In genomic region chr11:94212997-94213396, GRCm38 (mm10) we compare ENCODE assay signal across 8 mouse cellular contexts. TPM values are rescaled to one million over a fixed set of nuclear protein-coding genes. Genes with fewer than 3 reads are reported as not detected.
DNase-seq lines count a peak whose midpoint lies in the region; ATAC-seq lines count a peak whose summit lies in the region.

No protein-coding gene starts in this region.

- DNase-seq in kidney, adult 18-20 months = no peak
- DNase-seq in naive thymus-derived CD4-positive, alpha-beta T cell, adult 2 months (ENCODE audit: low read depth) = peak; percentile 22
- no peak for DNase-seq in lung, adult 18-20 months
- DNase-seq in frontal cortex, postnatal 10 days (ENCODE audit: low spot score in 2 of 2) = no peak

- peaks cover 11% of the 10 kb centered on the region; the same call in 1 of the 2 replicates for H3K36me3 ChIP-seq in kidney, embryonic 16.5 days (ENCODE audit: insufficient read depth, low read length)
- H3K36me3 ChIP-seq in embryonic facial prominence, embryonic 15.5 days = peaks cover 10% of the 10 kb centered on the region
- peaks cover 7% of the 10 kb centered on the region; the same call in 1 of the 2 replicates for H3K36me3 ChIP-seq in intestine, embryonic 16.5 days (ENCODE audit: control insufficient read depth, insufficient read depth, low read length)

- 0 out of 2 replicates have a peak overlapping the region, but pooled peaks have one; percentile 35 for H3K9ac ChIP-seq in kidney, embryonic 16.5 days (replicated peaks; ENCODE audit: low read length)
- H3K9ac ChIP-seq in embryonic facial prominence, embryonic 15.5 days = no peak overlapping the region
- no peak overlapping the region for H3K9ac ChIP-seq in intestine, embryonic 16.5 days (ENCODE audit: low read depth, low read length)

- no peaks in the 10 kb centered on the region for H3K9me3 ChIP-seq in kidney, embryonic 16.5 days (ENCODE audit: low read length)
- H3K9me3 ChIP-seq in embryonic facial prominence, embryonic 15.5 days (replicated peaks) = no peaks in the 10 kb centered on the region
- H3K9me3 ChIP-seq in intestine, embryonic 16.5 days (ENCODE audit: control insufficient read depth, low read length) = no peaks in the 10 kb centered on the region

- peak overlapping the region; percentile 79 for H3K4me3 ChIP-seq in kidney, embryonic 16.5 days (ENCODE audit: low read length)
- H3K4me3 ChIP-seq in embryonic facial prominence, embryonic 15.5 days (replicated peaks) = peak overlapping the region; percentile 97
- H3K4me3 ChIP-seq in intestine, embryonic 16.5 days (ENCODE audit: low read length) = peak overlapping the region; percentile 96

- peak overlapping the region; percentile 58 for H3K4me2 ChIP-seq in kidney, embryonic 16.5 days (replicated peaks; ENCODE audit: low read depth, low read length)
- peak overlapping the region; percentile 53 for H3K4me2 ChIP-seq in embryonic facial prominence, embryonic 15.5 days (replicated peaks)
- H3K4me2 ChIP-seq in intestine, embryonic 16.5 days (ENCODE audit: low read depth, low read length) = peak overlapping the region; percentile 64

- 37% methylated on average over 4 of the region's 4 CpGs for WGBS in kidney, embryonic 16.5 days
- 64% methylated on average over 4 of the region's 4 CpGs for WGBS in embryonic facial prominence, embryonic 15.5 days
- 56% methylated on average over 4 of the region's 4 CpGs for WGBS in intestine, embryonic 16.5 days

- H3K4me1 ChIP-seq in kidney, embryonic 16.5 days (ENCODE audit: insufficient read depth, low read length) = peaks cover 16% of the 10 kb centered on the region
- peaks cover 12% of the 10 kb centered on the region for H3K4me1 ChIP-seq in embryonic facial prominence, embryonic 15.5 days
- H3K4me1 ChIP-seq in intestine, embryonic 16.5 days (ENCODE audit: control insufficient read depth, insufficient read depth, low read length) = peaks cover 3% of the 10 kb centered on the region

- no peak overlapping the region for H3K27ac ChIP-seq in kidney, embryonic 16.5 days (ENCODE audit: low read length)
- H3K27ac ChIP-seq in embryonic facial prominence, embryonic 15.5 days (replicated peaks) = no peak overlapping the region
- H3K27ac ChIP-seq in intestine, embryonic 16.5 days (ENCODE audit: low read length) = no peak overlapping the region

- H3K27me3 ChIP-seq in kidney, embryonic 16.5 days (ENCODE audit: insufficient read depth, low read length) = no peaks in the 10 kb centered on the region
- H3K27me3 ChIP-seq in embryonic facial prominence, embryonic 15.5 days = no peaks in the 10 kb centered on the region
- no peaks in the 10 kb centered on the region for H3K27me3 ChIP-seq in intestine, embryonic 16.5 days (replicated peaks; ENCODE audit: control insufficient read depth, insufficient read depth, low read length)

- ATAC-seq in kidney, embryonic 16.5 days (ENCODE audit: low FRiP score, low TSS enrichment) = no peak
- ATAC-seq in embryonic facial prominence, embryonic 15.5 days (ENCODE audit: insufficient number of reproducible peaks, low FRiP score, low TSS enrichment, low read depth) = no peak
- no peak for ATAC-seq in intestine, embryonic 16.5 days
- ATAC-seq in erythroid progenitor cell, adult 5-6 weeks (replicated peaks; ENCODE audit: low FRiP score, poor library complexity, severe bottlenecking) = no peak

RNA-seq across cellular contexts. Expression of gene Tob1, which starts 1.7 kb away (rescaled TPM):
- polyA plus RNA-seq in kidney, embryonic 16.5 days (2015; fragmentation: Nextera tagmentation; extraction: Ambion mirVana) = 31.9 and 36.1 TPM in 2 replicates
- polyA plus RNA-seq in embryonic facial prominence, embryonic 15.5 days (2015; fragmentation: Nextera tagmentation; extraction: Ambion mirVana) = 37.8 and 38.1 TPM in 2 replicates
- 39.8 and 50.1 TPM in 2 replicates for polyA plus RNA-seq in intestine, embryonic 16.5 days (2015; fragmentation: Nextera tagmentation; extraction: Ambion mirVana)
- total RNA-seq in erythroid progenitor cell, adult 5-6 weeks (2015; ENCODE audit: low replicate concordance) = 8.6 and 11.3 TPM in 2 replicates
- total RNA-seq in erythroid progenitor cell, adult 5-6 weeks (2017; ENCODE audit: low replicate concordance) = 6.8 and 8.5 TPM in 2 replicates

RNA-seq across cellular contexts. Expression of gene Wfikkn2, which starts 32.8 kb away (rescaled TPM):
- 2.2 and 3.1 TPM in 2 replicates for polyA plus RNA-seq in kidney, embryonic 16.5 days (2015; fragmentation: Nextera tagmentation; extraction: Ambion mirVana)
- polyA plus RNA-seq in embryonic facial prominence, embryonic 15.5 days (2015; fragmentation: Nextera tagmentation; extraction: Ambion mirVana) = 6.5 and 6.8 TPM in 2 replicates
- polyA plus RNA-seq in intestine, embryonic 16.5 days (2015; fragmentation: Nextera tagmentation; extraction: Ambion mirVana) = 1.8 and 2.2 TPM in 2 replicates
- 0.42 TPM in 1 of 2 replicates, not detected in the other for total RNA-seq in erythroid progenitor cell, adult 5-6 weeks (2015; ENCODE audit: low replicate concordance)
- total RNA-seq in erythroid progenitor cell, adult 5-6 weeks (2017; ENCODE audit: low replicate concordance) = 0.51 and 0.53 TPM in 2 replicates
